Mouse (Mus musculus): ENCODE measurements around the gene Cdh5. TPM values are rescaled to one million over a fixed set of nuclear protein-coding genes. Genes with fewer than 3 reads are reported as not detected.

The Cdh5 gene
- polyA plus RNA-seq, 1 experiment: 0.34 TPM

DNA sequence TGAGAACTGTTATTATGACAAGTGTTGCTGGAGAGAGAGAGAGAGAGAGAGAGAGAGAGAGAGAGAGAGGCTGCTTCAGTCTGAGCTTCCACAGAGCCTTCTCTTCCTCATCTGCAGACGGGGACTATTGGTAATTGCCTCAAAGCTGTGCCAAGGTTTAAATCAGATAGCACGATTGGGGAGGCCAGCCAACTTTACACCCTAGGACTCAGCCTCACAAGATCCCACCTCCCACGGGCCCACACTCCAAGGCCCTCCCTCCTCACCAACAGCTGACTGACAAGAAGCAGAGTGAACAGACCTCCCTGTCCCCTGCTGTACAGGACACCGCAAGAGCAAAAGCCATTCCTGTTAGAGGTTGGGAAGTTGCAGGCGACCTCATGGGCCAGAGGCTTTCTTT lies 6.6 kb downstream of the Cdh5 start:
- H3K4me3 ChIP-seq (ENCODE audit: low read depth, low read length): no peak overlapping the region
- H3K36me3 ChIP-seq (ENCODE audit: control insufficient read depth, insufficient read depth, low read length, poor library complexity, severe bottlenecking): no peaks in the 10 kb centered on the region
- H3K9me3 ChIP-seq (replicated peaks; ENCODE audit: control insufficient read depth, insufficient read depth, low read length, poor library complexity, severe bottlenecking): no peaks in the 10 kb centered on the region
- no peak overlapping the region for H3K9ac ChIP-seq (ENCODE audit: low read depth, poor library complexity, severe bottlenecking)
- H3K27me3 ChIP-seq (ENCODE audit: control insufficient read depth, insufficient read depth, low read length, poor library complexity, severe bottlenecking): no peaks in the 10 kb centered on the region; the same call in none of the 2 replicates
- H3K4me1 ChIP-seq (ENCODE audit: control insufficient read depth, insufficient read depth, low read length): no peaks in the 10 kb centered on the region
- no peak overlapping the region for H3K27ac ChIP-seq (ENCODE audit: insufficient read depth, low read length)
- TF ChIP-seq CTCF (IDR thresholded peaks at IDR 0.05; ENCODE audit: low read depth, low read length): no peak
- no peak for TF ChIP-seq EP300 (IDR thresholded peaks at IDR 0.05; ENCODE audit: insufficient read depth, low read depth, low read length)
- no peak for TF ChIP-seq POLR2A (IDR thresholded peaks at IDR 0.05; ENCODE audit: insufficient read depth, low read length)

DNA sequence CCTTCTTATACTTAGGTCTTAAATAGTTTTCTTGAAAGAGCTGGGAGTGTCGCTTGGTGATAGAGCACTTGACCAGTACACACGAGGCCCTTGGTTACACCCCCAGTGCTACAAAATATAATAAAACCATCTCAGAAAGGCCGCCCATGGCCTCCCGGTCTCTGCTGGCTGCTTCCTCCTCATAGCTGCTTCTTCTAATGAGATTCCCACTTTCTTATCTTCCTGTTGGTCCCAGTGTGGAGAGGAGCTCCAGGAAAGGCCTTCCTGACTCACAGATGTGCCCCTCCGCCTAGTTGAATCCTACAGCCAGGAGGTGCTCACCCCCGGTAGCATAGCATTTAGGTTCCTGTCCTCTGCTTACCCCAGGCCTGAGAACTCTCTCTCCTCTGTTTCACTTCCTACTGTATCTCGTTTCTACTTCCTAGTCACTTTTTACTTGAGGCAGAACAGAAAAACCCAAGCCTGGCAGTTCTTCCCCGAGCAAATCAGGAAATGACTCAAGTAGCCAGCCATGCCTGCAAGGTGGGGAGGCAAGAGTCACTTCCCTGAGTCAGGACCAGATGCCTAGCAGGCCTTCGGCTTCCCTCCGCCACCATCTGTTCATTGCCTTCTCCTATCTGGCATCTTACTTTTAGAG lies 9.2 kb downstream of the Cdh5 start:
- H3K27ac ChIP-seq (ENCODE audit: insufficient read depth, low read length): no peak overlapping the region
- H3K36me3 ChIP-seq (ENCODE audit: control insufficient read depth, insufficient read depth, low read length, poor library complexity, severe bottlenecking): no peaks in the 10 kb centered on the region
- H3K9me3 ChIP-seq (replicated peaks; ENCODE audit: control insufficient read depth, insufficient read depth, low read length, poor library complexity, severe bottlenecking): peaks cover 4% of the 10 kb centered on the region
- no peaks in the 10 kb centered on the region; the same call in none of the 2 replicates for H3K27me3 ChIP-seq (ENCODE audit: control insufficient read depth, insufficient read depth, low read length, poor library complexity, severe bottlenecking)
- TF ChIP-seq EP300 (IDR thresholded peaks at IDR 0.05; ENCODE audit: insufficient read depth, low read depth, low read length) (no peak), CTCF (IDR thresholded peaks at IDR 0.05; ENCODE audit: low read depth, low read length) (no peak), POLR2A (IDR thresholded peaks at IDR 0.05; ENCODE audit: insufficient read depth, low read length) (no peak)
- H3K4me1 ChIP-seq (ENCODE audit: control insufficient read depth, insufficient read depth, low read length): no peaks in the 10 kb centered on the region
- no peak overlapping the region for H3K4me3 ChIP-seq (ENCODE audit: low read depth, low read length)
- H3K9ac ChIP-seq (ENCODE audit: low read depth, poor library complexity, severe bottlenecking): no peak overlapping the region

DNA sequence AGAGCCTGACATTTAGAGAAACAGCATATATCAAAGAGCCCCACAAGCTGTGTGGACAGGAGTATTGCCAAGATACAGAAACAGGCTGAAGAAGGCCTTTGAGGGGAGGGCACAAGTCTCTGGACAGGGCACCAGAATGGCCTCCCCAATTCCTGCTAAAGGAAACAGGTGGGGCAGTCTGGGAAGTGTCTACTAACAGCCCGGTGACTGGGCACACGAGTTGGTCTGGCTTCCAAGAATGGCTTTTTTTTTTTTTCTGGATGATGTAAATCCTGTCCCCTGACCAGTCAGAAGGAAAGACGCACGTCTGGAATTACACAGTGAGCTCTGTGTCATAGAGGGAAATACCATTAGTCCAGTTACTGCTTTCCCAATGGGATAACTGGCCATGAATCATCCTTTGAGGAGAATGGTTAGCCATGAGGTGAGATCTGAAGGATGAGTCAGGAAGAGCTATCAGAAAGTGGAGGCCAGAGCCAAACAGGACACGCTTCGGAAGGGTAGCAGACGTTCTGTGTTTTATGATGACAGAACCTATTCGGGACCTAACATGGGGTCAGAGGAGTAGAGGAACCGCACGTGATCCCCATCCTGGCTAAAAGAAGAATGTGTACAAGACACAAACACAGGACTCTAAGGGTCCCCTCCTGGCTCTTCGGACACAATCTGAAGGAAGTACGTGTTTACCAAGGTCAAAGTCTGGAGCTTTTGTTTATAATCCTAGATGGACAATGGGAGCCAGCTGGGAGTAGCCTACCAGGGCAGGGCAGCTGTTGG lies 20.4 kb downstream of the Cdh5 start:
- Histone ChIP-seq H3K9ac (ENCODE audit: low read depth, poor library complexity, severe bottlenecking) (no peak overlapping the region), H3K27ac (ENCODE audit: insufficient read depth, low read length) (no peak overlapping the region), H3K27me3 (ENCODE audit: control insufficient read depth, insufficient read depth, low read length, poor library complexity, severe bottlenecking) (no peaks in the 10 kb centered on the region), H3K9me3 (replicated peaks; ENCODE audit: control insufficient read depth, insufficient read depth, low read length, poor library complexity, severe bottlenecking) (no peaks in the 10 kb centered on the region), H3K4me3 (ENCODE audit: low read depth, low read length) (no peak overlapping the region), H3K4me1 (ENCODE audit: control insufficient read depth, insufficient read depth, low read length) (no peaks in the 10 kb centered on the region), H3K36me3 (ENCODE audit: control insufficient read depth, insufficient read depth, low read length, poor library complexity, severe bottlenecking) (no peaks in the 10 kb centered on the region)
- no peak for TF ChIP-seq CTCF (IDR thresholded peaks at IDR 0.05; ENCODE audit: low read depth, low read length)
- no peak for TF ChIP-seq EP300 (IDR thresholded peaks at IDR 0.05; ENCODE audit: insufficient read depth, low read depth, low read length)
- TF ChIP-seq POLR2A (IDR thresholded peaks at IDR 0.05; ENCODE audit: insufficient read depth, low read length): no peak

DNA sequence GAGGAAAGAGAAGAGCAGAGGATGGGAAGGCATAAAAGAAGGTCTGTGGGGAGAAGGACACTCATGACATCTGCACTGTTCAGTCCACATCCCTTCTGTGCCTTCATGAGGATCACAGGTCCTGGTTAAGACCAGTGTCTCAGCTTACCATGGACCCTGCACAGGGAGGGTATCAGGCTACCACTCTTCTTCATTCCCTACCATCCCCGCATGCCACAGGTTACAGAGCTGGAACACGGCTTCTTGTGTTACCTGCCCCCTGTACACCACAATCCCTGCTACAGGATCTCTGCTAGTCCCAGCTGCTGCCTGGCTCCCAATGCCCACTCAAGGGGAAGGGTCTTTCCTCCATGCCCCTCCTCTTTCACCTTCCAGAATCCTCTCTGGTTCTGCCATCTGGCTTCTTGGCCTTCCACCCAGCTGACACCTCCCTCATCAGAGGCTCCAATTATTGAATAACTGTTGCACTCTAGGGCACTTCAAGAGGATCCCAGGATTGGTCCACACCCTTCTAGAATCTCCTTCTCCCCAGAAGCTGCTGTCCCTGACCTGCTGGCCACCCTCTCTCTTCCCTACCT lies 21.7 kb downstream of the Cdh5 start:
- Histone ChIP-seq H3K9ac (ENCODE audit: low read depth, poor library complexity, severe bottlenecking) (no peak overlapping the region), H3K4me1 (ENCODE audit: control insufficient read depth, insufficient read depth, low read length) (no peaks in the 10 kb centered on the region), H3K36me3 (ENCODE audit: control insufficient read depth, insufficient read depth, low read length, poor library complexity, severe bottlenecking) (no peaks in the 10 kb centered on the region), H3K4me3 (ENCODE audit: low read depth, low read length) (no peak overlapping the region), H3K27me3 (ENCODE audit: control insufficient read depth, insufficient read depth, low read length, poor library complexity, severe bottlenecking) (no peaks in the 10 kb centered on the region), H3K9me3 (replicated peaks; ENCODE audit: control insufficient read depth, insufficient read depth, low read length, poor library complexity, severe bottlenecking) (no peaks in the 10 kb centered on the region), H3K27ac (ENCODE audit: insufficient read depth, low read length) (no peak overlapping the region)
- TF ChIP-seq POLR2A (IDR thresholded peaks at IDR 0.05; ENCODE audit: insufficient read depth, low read length) (no peak), EP300 (IDR thresholded peaks at IDR 0.05; ENCODE audit: insufficient read depth, low read depth, low read length) (no peak), CTCF (IDR thresholded peaks at IDR 0.05; ENCODE audit: low read depth, low read length) (no peak)

DNA sequence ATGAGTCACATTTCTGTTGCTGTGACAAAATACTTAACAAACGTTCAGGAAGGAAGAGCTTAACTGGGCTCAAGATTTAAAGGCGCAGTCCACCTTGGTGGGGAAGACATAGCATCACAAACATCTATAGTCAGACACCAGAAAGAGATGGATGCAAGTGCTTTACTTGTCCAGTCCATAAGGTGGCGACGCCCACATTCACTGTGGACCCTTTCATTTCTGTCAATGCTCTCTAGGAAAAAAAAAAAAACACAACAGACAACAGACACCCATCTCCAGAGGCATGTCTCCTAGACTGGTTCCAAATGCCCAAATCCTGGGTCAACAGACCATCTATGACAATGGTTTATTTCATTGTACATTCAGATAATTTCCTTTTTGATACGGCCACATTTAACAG lies 23.1 kb downstream of the Cdh5 start:
- TF ChIP-seq CTCF (IDR thresholded peaks at IDR 0.05; ENCODE audit: low read depth, low read length): no peak
- TF ChIP-seq EP300 (IDR thresholded peaks at IDR 0.05; ENCODE audit: insufficient read depth, low read depth, low read length): no peak
- TF ChIP-seq POLR2A (IDR thresholded peaks at IDR 0.05; ENCODE audit: insufficient read depth, low read length): no peak
- no peak overlapping the region for H3K9ac ChIP-seq (ENCODE audit: low read depth, poor library complexity, severe bottlenecking)
- H3K4me3 ChIP-seq (ENCODE audit: low read depth, low read length): no peak overlapping the region
- no peaks in the 10 kb centered on the region for H3K9me3 ChIP-seq (replicated peaks; ENCODE audit: control insufficient read depth, insufficient read depth, low read length, poor library complexity, severe bottlenecking)
- no peaks in the 10 kb centered on the region for H3K36me3 ChIP-seq (ENCODE audit: control insufficient read depth, insufficient read depth, low read length, poor library complexity, severe bottlenecking)
- H3K27me3 ChIP-seq (ENCODE audit: control insufficient read depth, insufficient read depth, low read length, poor library complexity, severe bottlenecking): no peaks in the 10 kb centered on the region
- no peaks in the 10 kb centered on the region for H3K4me1 ChIP-seq (ENCODE audit: control insufficient read depth, insufficient read depth, low read length)
- no peak overlapping the region for H3K27ac ChIP-seq (ENCODE audit: insufficient read depth, low read length)
